Mouse (Mus musculus): Measurements from ENCODE around the gene Krtap26-1. TPM values are rescaled to one million over a fixed set of nuclear protein-coding genes. Genes with fewer than 3 reads are reported as not detected.

Gene Krtap26-1
- not detected for polyA plus RNA-seq (2014; fragmentation: Illumina TruSeq; extraction: RNeasy Lipid Tissue Mini Kit (QIAGEN cat#74804); ENCODE audit: low read depth, low replicate concordance)

DNA sequence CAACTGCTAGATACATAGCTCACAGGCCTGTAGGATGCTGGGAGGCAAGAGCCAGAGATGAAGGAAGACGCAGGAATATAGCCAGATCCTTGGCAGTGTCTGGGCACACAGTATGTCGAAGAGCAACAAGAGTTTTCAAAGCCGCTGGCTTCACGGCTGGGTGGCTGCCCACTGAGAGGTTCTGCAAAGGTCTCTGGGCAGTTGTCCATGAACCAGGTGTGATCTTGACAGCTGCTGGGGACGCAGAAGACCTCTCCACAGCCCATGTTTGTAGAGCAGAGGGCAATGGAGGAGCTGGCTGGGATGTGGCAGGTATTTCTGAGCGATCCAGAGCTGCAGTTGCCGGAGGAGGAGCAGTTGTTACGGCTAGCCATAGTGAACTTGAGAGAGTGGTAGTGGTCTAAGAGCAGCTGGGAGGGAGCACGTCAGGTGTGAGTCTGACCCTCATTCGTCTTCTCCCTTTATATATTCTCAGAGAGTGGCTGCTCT lies at the start of gene Krtap26-1:
Gene Krtap26-1, minus strand, starts transcription at position 439 of the 489 bp plus-strand sequence.

DNA sequence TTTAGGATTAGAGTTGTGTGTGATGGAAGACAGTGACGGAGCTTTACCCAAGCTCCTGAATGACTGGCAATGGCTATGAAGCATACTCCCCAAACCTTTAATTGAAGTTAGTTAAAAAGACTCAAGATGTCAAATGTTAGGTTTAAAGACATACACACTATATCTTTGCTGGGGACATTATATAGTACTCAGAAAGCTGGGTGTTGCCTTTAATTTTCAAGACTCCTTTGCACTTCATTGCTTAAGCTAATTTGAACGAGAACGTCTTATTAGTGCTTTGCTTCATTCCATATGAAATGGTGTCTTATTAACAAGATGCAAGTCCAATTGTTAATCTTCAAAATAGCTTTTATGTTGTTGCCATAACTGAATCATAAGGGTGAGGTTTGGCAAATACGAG lies 24.0 kb upstream of the Krtap26-1 start, which contains the start of gene Krtap27-1:
Gene Krtap27-1, minus strand, starts transcription at position 101 of the 400 bp plus-strand sequence.

DNA sequence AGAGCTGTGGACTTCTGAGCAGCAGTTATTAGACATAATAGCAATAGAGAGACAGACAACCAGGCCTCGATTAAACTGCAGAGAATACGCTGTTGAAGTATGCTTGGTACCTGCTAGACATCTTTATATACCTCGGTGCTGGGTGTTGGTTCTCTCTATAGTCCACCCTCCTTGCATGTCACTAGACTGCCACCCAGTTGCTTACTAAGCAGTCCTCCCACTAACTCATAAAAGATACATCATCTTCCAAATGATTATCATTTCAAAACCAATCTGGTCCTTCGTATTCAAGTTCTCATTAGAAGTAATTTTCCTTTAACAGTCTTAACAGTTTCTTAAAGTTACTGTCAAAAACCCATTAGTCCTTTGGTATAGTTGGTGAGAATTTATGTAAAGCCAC lies 20.0 kb downstream of the Krtap26-1 start, which contains the start of gene 2310079G19Rik:
Gene 2310079G19Rik, minus strand, starts transcription at position 101 of the 400 bp plus-strand sequence.

DNA sequence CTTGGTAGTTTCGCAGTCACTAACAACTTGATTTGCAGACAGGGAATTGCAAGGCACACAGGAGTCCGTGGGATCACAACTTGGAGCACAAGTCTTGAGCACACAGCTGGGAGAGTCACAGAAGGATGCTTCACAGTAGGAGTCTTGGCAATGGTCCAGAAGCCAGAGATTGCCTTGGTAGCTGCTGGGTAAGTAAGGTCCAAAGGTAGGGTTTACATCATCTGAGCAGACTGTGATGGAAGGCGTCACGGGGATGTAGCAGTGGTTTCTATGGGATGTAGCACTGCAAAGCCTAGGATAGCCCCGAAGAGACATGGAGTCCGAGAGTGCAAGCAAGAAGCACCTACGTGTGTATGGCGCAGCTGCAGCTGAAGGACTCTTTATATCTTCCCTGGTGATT lies 35.7 kb downstream of the Krtap26-1 start, which contains the start of gene Krtap24-1:
Gene Krtap24-1, minus strand, starts transcription at position 358 of the 400 bp plus-strand sequence.

Other genes with a start within 250 kb of the Krtap26-1 start
- not detected for gene Cldn17, start 140.8 kb downstream of the Krtap26-1 start, polyA plus RNA-seq (2014; fragmentation: Illumina TruSeq; extraction: RNeasy Lipid Tissue Mini Kit (QIAGEN cat#74804); ENCODE audit: low read depth, low replicate concordance)
- 0.25 TPM for gene Cldn8, start 84.6 kb downstream of the Krtap26-1 start, polyA plus RNA-seq (2014; fragmentation: Illumina TruSeq; extraction: RNeasy Lipid Tissue Mini Kit (QIAGEN cat#74804); ENCODE audit: low read depth, low replicate concordance)
- gene Krtap24-1, start 35.5 kb downstream of the Krtap26-1 start, polyA plus RNA-seq (2014; fragmentation: Illumina TruSeq; extraction: RNeasy Lipid Tissue Mini Kit (QIAGEN cat#74804); ENCODE audit: low read depth, low replicate concordance), result 0.29 TPM
- gene 2310079G19Rik, start 20.1 kb downstream of the Krtap26-1 start, polyA plus RNA-seq (2014; fragmentation: Illumina TruSeq; extraction: RNeasy Lipid Tissue Mini Kit (QIAGEN cat#74804); ENCODE audit: low read depth, low replicate concordance), result not detected
- gene Krtap27-1, start 23.9 kb upstream of the Krtap26-1 start, polyA plus RNA-seq (2014; fragmentation: Illumina TruSeq; extraction: RNeasy Lipid Tissue Mini Kit (QIAGEN cat#74804); ENCODE audit: low read depth, low replicate concordance), result not detected
- gene 2310061N02Rik, start 60.2 kb upstream of the Krtap26-1 start, polyA plus RNA-seq (2014; fragmentation: Illumina TruSeq; extraction: RNeasy Lipid Tissue Mini Kit (QIAGEN cat#74804); ENCODE audit: low read depth, low replicate concordance), result not detected
- not detected for gene Krtap13-1, start 81.1 kb upstream of the Krtap26-1 start, polyA plus RNA-seq (2014; fragmentation: Illumina TruSeq; extraction: RNeasy Lipid Tissue Mini Kit (QIAGEN cat#74804); ENCODE audit: low read depth, low replicate concordance)
- not detected for gene Krtap13, start 103.8 kb upstream of the Krtap26-1 start, polyA plus RNA-seq (2014; fragmentation: Illumina TruSeq; extraction: RNeasy Lipid Tissue Mini Kit (QIAGEN cat#74804); ENCODE audit: low read depth, low replicate concordance)
- not detected for gene 2310034C09Rik, start 111.1 kb upstream of the Krtap26-1 start, polyA plus RNA-seq (2014; fragmentation: Illumina TruSeq; extraction: RNeasy Lipid Tissue Mini Kit (QIAGEN cat#74804); ENCODE audit: low read depth, low replicate concordance)
- gene 2310057N15Rik, start 126.4 kb upstream of the Krtap26-1 start, polyA plus RNA-seq (2014; fragmentation: Illumina TruSeq; extraction: RNeasy Lipid Tissue Mini Kit (QIAGEN cat#74804); ENCODE audit: low read depth, low replicate concordance), result not detected
- not detected for gene Gm5965, start 130.1 kb upstream of the Krtap26-1 start, polyA plus RNA-seq (2014; fragmentation: Illumina TruSeq; extraction: RNeasy Lipid Tissue Mini Kit (QIAGEN cat#74804); ENCODE audit: low read depth, low replicate concordance)
- not detected for gene Gm20741, start 164.4 kb upstream of the Krtap26-1 start, polyA plus RNA-seq (2014; fragmentation: Illumina TruSeq; extraction: RNeasy Lipid Tissue Mini Kit (QIAGEN cat#74804); ENCODE audit: low read depth, low replicate concordance)
- gene Krtap15, start 172.4 kb upstream of the Krtap26-1 start, polyA plus RNA-seq (2014; fragmentation: Illumina TruSeq; extraction: RNeasy Lipid Tissue Mini Kit (QIAGEN cat#74804); ENCODE audit: low read depth, low replicate concordance), result not detected
- gene Krtap14, start 178.3 kb upstream of the Krtap26-1 start, polyA plus RNA-seq (2014; fragmentation: Illumina TruSeq; extraction: RNeasy Lipid Tissue Mini Kit (QIAGEN cat#74804); ENCODE audit: low read depth, low replicate concordance), result not detected
- not detected for gene Krtap19-1, start 221.6 kb upstream of the Krtap26-1 start, polyA plus RNA-seq (2014; fragmentation: Illumina TruSeq; extraction: RNeasy Lipid Tissue Mini Kit (QIAGEN cat#74804); ENCODE audit: low read depth, low replicate concordance)
- not detected for gene Krtap19-2, start 226.5 kb upstream of the Krtap26-1 start, polyA plus RNA-seq (2014; fragmentation: Illumina TruSeq; extraction: RNeasy Lipid Tissue Mini Kit (QIAGEN cat#74804); ENCODE audit: low read depth, low replicate concordance)
- gene Krtap19-3, start 230.2 kb upstream of the Krtap26-1 start, polyA plus RNA-seq (2014; fragmentation: Illumina TruSeq; extraction: RNeasy Lipid Tissue Mini Kit (QIAGEN cat#74804); ENCODE audit: low read depth, low replicate concordance), result not detected
- not detected for gene Krtap19-4, start 237.3 kb upstream of the Krtap26-1 start, polyA plus RNA-seq (2014; fragmentation: Illumina TruSeq; extraction: RNeasy Lipid Tissue Mini Kit (QIAGEN cat#74804); ENCODE audit: low read depth, low replicate concordance)
- not detected for gene Krtap19-5, start 248.7 kb upstream of the Krtap26-1 start, polyA plus RNA-seq (2014; fragmentation: Illumina TruSeq; extraction: RNeasy Lipid Tissue Mini Kit (QIAGEN cat#74804); ENCODE audit: low read depth, low replicate concordance)

Data from testis, adult 10 weeks (tissue).